Mouse (Mus musculus): ENCODE measurements around the gene Tgfa. TPM values are rescaled to one million over a fixed set of nuclear protein-coding genes. Genes with fewer than 3 reads are reported as not detected.

Tgfa gene
- total RNA-seq, 2 experiments from 2014 or later, result not detected

- no peak for ATAC-seq (replicated peaks; ENCODE audit: low FRiP score, poor library complexity, severe bottlenecking)
These were observed 12.4 kb upstream of the Tgfa start for GRCm38 (mm10) chr6:86182626-86183025.

- no peak for ATAC-seq (replicated peaks; ENCODE audit: low FRiP score, poor library complexity, severe bottlenecking)
These were observed 8.7 kb upstream of the Tgfa start for GRCm38 (mm10) chr6:86186106-86186955.

- ATAC-seq (replicated peaks; ENCODE audit: low FRiP score, poor library complexity, severe bottlenecking), result no peak
These were observed 6.1 kb upstream of the Tgfa start for GRCm38 (mm10) chr6:86188741-86189480.

GRCm38 (mm10) chr6:86190622-86191021 is 4.4 kb upstream of the Tgfa start:
- ATAC-seq (replicated peaks; ENCODE audit: low FRiP score, poor library complexity, severe bottlenecking), result no peak

- no peak for ATAC-seq (replicated peaks; ENCODE audit: low FRiP score, poor library complexity, severe bottlenecking)
These were observed 2.0 kb upstream of the Tgfa start for GRCm38 (mm10) chr6:86192978-86193377.

GRCm38 (mm10) chr6:86193879-86194278 is 1.1 kb upstream of the Tgfa start:
- ATAC-seq (replicated peaks; ENCODE audit: low FRiP score, poor library complexity, severe bottlenecking), result no peak

GRCm38 (mm10) chr6:86196034-86196433 is 1.0 kb downstream of the Tgfa start:
- ATAC-seq (replicated peaks; ENCODE audit: low FRiP score, poor library complexity, severe bottlenecking), result no peak

GRCm38 (mm10) chr6:86197150-86197862 is 2.3 kb downstream of the Tgfa start:
- ATAC-seq (replicated peaks; ENCODE audit: low FRiP score, poor library complexity, severe bottlenecking), result no peak

- no peak for ATAC-seq (replicated peaks; ENCODE audit: low FRiP score, poor library complexity, severe bottlenecking)
These were observed 5.9 kb downstream of the Tgfa start for GRCm38 (mm10) chr6:86200934-86201333.

- no peak for ATAC-seq (replicated peaks; ENCODE audit: low FRiP score, poor library complexity, severe bottlenecking)
These were observed 8.1 kb downstream of the Tgfa start for GRCm38 (mm10) chr6:86203101-86203500.

- ATAC-seq (replicated peaks; ENCODE audit: low FRiP score, poor library complexity, severe bottlenecking), result no peak
These were observed 11.0 kb downstream of the Tgfa start for GRCm38 (mm10) chr6:86206014-86206413.

GRCm38 (mm10) chr6:86206985-86207384 is 12.0 kb downstream of the Tgfa start:
- no peak for ATAC-seq (replicated peaks; ENCODE audit: low FRiP score, poor library complexity, severe bottlenecking)

- ATAC-seq (replicated peaks; ENCODE audit: low FRiP score, poor library complexity, severe bottlenecking), result no peak
These were observed 14.4 kb downstream of the Tgfa start for GRCm38 (mm10) chr6:86209133-86210016.

- ATAC-seq (replicated peaks; ENCODE audit: low FRiP score, poor library complexity, severe bottlenecking), result no peak
These were observed 15.0 kb downstream of the Tgfa start for GRCm38 (mm10) chr6:86210017-86210408.

GRCm38 (mm10) chr6:86210619-86211018 is 15.6 kb downstream of the Tgfa start:
- ATAC-seq (replicated peaks; ENCODE audit: low FRiP score, poor library complexity, severe bottlenecking), result no peak

- ATAC-seq (replicated peaks; ENCODE audit: low FRiP score, poor library complexity, severe bottlenecking), result no peak
These were observed 16.2 kb downstream of the Tgfa start for GRCm38 (mm10) chr6:86211081-86211763.

- no peak for ATAC-seq (replicated peaks; ENCODE audit: low FRiP score, poor library complexity, severe bottlenecking)
These were observed 18.0 kb downstream of the Tgfa start for GRCm38 (mm10) chr6:86212871-86213640.

GRCm38 (mm10) chr6:86218066-86218465 is 23.0 kb downstream of the Tgfa start:
- ATAC-seq (replicated peaks; ENCODE audit: low FRiP score, poor library complexity, severe bottlenecking), result no peak
